Mouse (Mus musculus): Measurements from ENCODE around the gene Commd1. TPM values are rescaled to one million over a fixed set of nuclear protein-coding genes. Genes with fewer than 3 reads are reported as not detected.

The Commd1 gene
- 243 and 255 TPM in 2 replicates for polyA plus RNA-seq (2015; fragmentation: Nextera tagmentation; extraction: Ambion mirVana)

- peak within 1 kb of the TSS; percentile 60 for H3K9ac ChIP-seq (replicated peaks)
- no peaks in the 10 kb centered on the region for H3K27me3 ChIP-seq (replicated peaks)
- no peaks in the 10 kb centered on the region for H3K9me3 ChIP-seq (replicated peaks)
- peak within 1 kb of the TSS; percentile 59 for H3K4me3 ChIP-seq (replicated peaks)
- H3K4me2 ChIP-seq = peak within 1 kb of the TSS; percentile 71
- peaks cover 9% of the 10 kb centered on the region; the same call in 1 of the 2 replicates for H3K36me3 ChIP-seq
- 2% methylated on average over 42 of the region's 42 CpGs for WGBS
- peak within 1 kb of the TSS; percentile 92 for H3K27ac ChIP-seq (replicated peaks)
- peak; percentile 94 for ATAC-seq (ENCODE audit: low FRiP score)
- peaks cover 32% of the 10 kb centered on the region for H3K4me1 ChIP-seq
These were observed at the start of gene Commd1, which contains the start of gene Gm28048 for GRCm38 (mm10) chr11:22981984-22982757. Gene Commd1, minus strand, starts transcription at chr11:22982382. Gene Gm28048, minus strand, starts transcription at chr11:22982090.

- H3K27me3 ChIP-seq (replicated peaks) = no peaks in the 10 kb centered on the region
- H3K4me2 ChIP-seq = no peak overlapping the region
- no peak overlapping the region for H3K4me3 ChIP-seq (replicated peaks)
- no peak for ATAC-seq (ENCODE audit: low FRiP score)
- no peaks in the 10 kb centered on the region for H3K36me3 ChIP-seq
- no peaks in the 10 kb centered on the region for H3K9me3 ChIP-seq (replicated peaks)
- H3K9ac ChIP-seq (replicated peaks) = no peak overlapping the region
- H3K4me1 ChIP-seq = no peaks in the 10 kb centered on the region
- H3K27ac ChIP-seq (replicated peaks) = no peak overlapping the region
- WGBS = 85% methylated on average over 6 of the region's 6 CpGs
These were observed 47.2 kb upstream of the Commd1 start for GRCm38 (mm10) chr11:23029399-23029798.

- 72% methylated on average over 3 of the region's 3 CpGs for WGBS
- Histone ChIP-seq H3K4me1 (no peaks in the 10 kb centered on the region), H3K27ac (replicated peaks) (no peak overlapping the region), H3K4me3 (replicated peaks) (no peak overlapping the region), H3K9me3 (replicated peaks) (no peaks in the 10 kb centered on the region), H3K27me3 (replicated peaks) (no peaks in the 10 kb centered on the region), H3K4me2 (no peak overlapping the region), H3K36me3 (no peaks in the 10 kb centered on the region), H3K9ac (replicated peaks) (no peak overlapping the region)
- no peak for ATAC-seq (ENCODE audit: low FRiP score)
These were observed 46.8 kb upstream of the Commd1 start for GRCm38 (mm10) chr11:23028957-23029356.

GRCm38 (mm10) chr11:23024169-23024568 lies 42.0 kb upstream of the Commd1 start:
- Histone ChIP-seq H3K4me3 (replicated peaks) (no peak overlapping the region), H3K9me3 (replicated peaks) (no peaks in the 10 kb centered on the region), H3K36me3 (no peaks in the 10 kb centered on the region), H3K9ac (replicated peaks) (no peak overlapping the region), H3K27me3 (replicated peaks) (no peaks in the 10 kb centered on the region), H3K4me1 (no peaks in the 10 kb centered on the region), H3K27ac (replicated peaks) (no peak overlapping the region), H3K4me2 (no peak overlapping the region)
- WGBS = 88% methylated on average over 3 of the region's 3 CpGs
- no peak for ATAC-seq (ENCODE audit: low FRiP score)

- H3K9me3 ChIP-seq (replicated peaks) = no peaks in the 10 kb centered on the region
- no peak overlapping the region for H3K9ac ChIP-seq (replicated peaks)
- H3K4me1 ChIP-seq = no peaks in the 10 kb centered on the region
- no peaks in the 10 kb centered on the region for H3K36me3 ChIP-seq
- H3K4me2 ChIP-seq = no peak overlapping the region
- ATAC-seq (ENCODE audit: low FRiP score) = no peak
- no peaks in the 10 kb centered on the region for H3K27me3 ChIP-seq (replicated peaks)
- H3K4me3 ChIP-seq (replicated peaks) = no peak overlapping the region
- WGBS = 95% methylated on average over 2 of the region's 2 CpGs
- no peak overlapping the region for H3K27ac ChIP-seq (replicated peaks)
These were observed 41.0 kb upstream of the Commd1 start for GRCm38 (mm10) chr11:23023155-23023554.

GRCm38 (mm10) chr11:23020841-23021240 lies 38.7 kb upstream of the Commd1 start:
- H3K9me3 ChIP-seq (replicated peaks) = no peaks in the 10 kb centered on the region
- H3K27me3 ChIP-seq (replicated peaks) = no peaks in the 10 kb centered on the region
- no peaks in the 10 kb centered on the region for H3K4me1 ChIP-seq
- no peak overlapping the region for H3K4me2 ChIP-seq
- WGBS = 95% methylated on average over 14 of the region's 14 CpGs
- no peak overlapping the region for H3K4me3 ChIP-seq (replicated peaks)
- ATAC-seq (ENCODE audit: low FRiP score) = no peak
- H3K9ac ChIP-seq (replicated peaks) = no peak overlapping the region
- no peak overlapping the region for H3K27ac ChIP-seq (replicated peaks)
- H3K36me3 ChIP-seq = no peaks in the 10 kb centered on the region

GRCm38 (mm10) chr11:23020116-23020770 lies 38.1 kb upstream of the Commd1 start:
- no peak overlapping the region for H3K27ac ChIP-seq (replicated peaks)
- no peak overlapping the region for H3K4me2 ChIP-seq
- H3K4me1 ChIP-seq = no peaks in the 10 kb centered on the region
- no peaks in the 10 kb centered on the region for H3K9me3 ChIP-seq (replicated peaks)
- 75% methylated on average over 24 of the region's 24 CpGs for WGBS
- H3K36me3 ChIP-seq = no peaks in the 10 kb centered on the region
- H3K4me3 ChIP-seq (replicated peaks) = no peak overlapping the region
- ATAC-seq (ENCODE audit: low FRiP score) = no peak
- no peak overlapping the region for H3K9ac ChIP-seq (replicated peaks)
- H3K27me3 ChIP-seq (replicated peaks) = no peaks in the 10 kb centered on the region

- Histone ChIP-seq H3K27me3 (replicated peaks) (no peaks in the 10 kb centered on the region), H3K4me3 (replicated peaks) (no peak overlapping the region), H3K4me1 (no peaks in the 10 kb centered on the region), H3K4me2 (no peak overlapping the region), H3K9me3 (replicated peaks) (no peaks in the 10 kb centered on the region), H3K27ac (replicated peaks) (no peak overlapping the region), H3K36me3 (no peaks in the 10 kb centered on the region), H3K9ac (replicated peaks) (no peak overlapping the region)
- no peak for ATAC-seq (ENCODE audit: low FRiP score)
- WGBS = 93% methylated on average over 4 of the region's 4 CpGs
These were observed 35.8 kb upstream of the Commd1 start for GRCm38 (mm10) chr11:23017943-23018342.

- Histone ChIP-seq H3K27ac (replicated peaks) (no peak overlapping the region), H3K4me3 (replicated peaks) (no peak overlapping the region), H3K4me2 (no peak overlapping the region), H3K36me3 (no peaks in the 10 kb centered on the region), H3K9ac (replicated peaks) (no peak overlapping the region), H3K27me3 (replicated peaks) (no peaks in the 10 kb centered on the region), H3K4me1 (no peaks in the 10 kb centered on the region), H3K9me3 (replicated peaks) (no peaks in the 10 kb centered on the region)
- no peak for ATAC-seq (ENCODE audit: low FRiP score)
- WGBS = 79% methylated on average over 6 of the region's 6 CpGs
These were observed 32.8 kb upstream of the Commd1 start for GRCm38 (mm10) chr11:23014996-23015395.

GRCm38 (mm10) chr11:23013580-23014294 lies 31.6 kb upstream of the Commd1 start:
- no peaks in the 10 kb centered on the region for H3K36me3 ChIP-seq
- no peak overlapping the region for H3K27ac ChIP-seq (replicated peaks)
- WGBS = 93% methylated on average over 4 of the region's 4 CpGs
- no peaks in the 10 kb centered on the region for H3K9me3 ChIP-seq (replicated peaks)
- H3K4me1 ChIP-seq = peaks cover 3% of the 10 kb centered on the region; the same call in 1 of the 2 replicates
- H3K4me3 ChIP-seq (replicated peaks) = no peak overlapping the region
- H3K4me2 ChIP-seq = no peak overlapping the region
- no peak for ATAC-seq (ENCODE audit: low FRiP score)
- no peak overlapping the region for H3K9ac ChIP-seq (replicated peaks)
- no peaks in the 10 kb centered on the region for H3K27me3 ChIP-seq (replicated peaks)

- H3K27ac ChIP-seq (replicated peaks) = no peak overlapping the region
- peaks cover 3% of the 10 kb centered on the region; the same call in 1 of the 2 replicates for H3K4me1 ChIP-seq
- no peak for ATAC-seq (ENCODE audit: low FRiP score)
- WGBS = 76% methylated on average over 1 of the region's 1 CpGs
- H3K4me2 ChIP-seq = no peak overlapping the region
- H3K9me3 ChIP-seq (replicated peaks) = no peaks in the 10 kb centered on the region
- H3K4me3 ChIP-seq (replicated peaks) = no peak overlapping the region
- H3K36me3 ChIP-seq = no peaks in the 10 kb centered on the region
- no peaks in the 10 kb centered on the region for H3K27me3 ChIP-seq (replicated peaks)
- H3K9ac ChIP-seq (replicated peaks) = no peak overlapping the region
These were observed 30.9 kb upstream of the Commd1 start for GRCm38 (mm10) chr11:23013096-23013495.

All from neural tube, embryonic 15.5 days (tissue).